Mouse (Mus musculus) C2C12 (cell line): Measurements from ENCODE around the gene Cd9. TPM values are rescaled to one million over a fixed set of nuclear protein-coding genes. Genes with fewer than 3 reads are reported as not detected.

Experiments
- H3K27me3 ChIP-seq: one replicate; pipeline ENCODE4 v1.6.1; 2011; ENCODE audit not compliant: control insufficient read depth, insufficient read depth, insufficient read length
- H3K36me3 ChIP-seq: one replicate; pipeline ENCODE4 v1.6.1; 2011; ENCODE audit not compliant: control insufficient read depth, insufficient read depth
- H3K4me3 ChIP-seq: one replicate; pipeline ENCODE4 v1.5.1; 2011; ENCODE audit warnings: mild to moderate bottlenecking, control low read depth; ENCODE audit not compliant: poor library complexity, insufficient read depth, severe bottlenecking
- H3K79me2 ChIP-seq: one replicate; pipeline ENCODE4 v1.6.1; 2011; ENCODE audit not compliant: control insufficient read depth, insufficient read depth
- H3K79me3 ChIP-seq: one replicate; pipeline ENCODE4 v1.6.1; 2011; ENCODE audit warnings: low read depth, control low read depth
- H3ac ChIP-seq: one replicate; pipeline ENCODE3; 2011; ENCODE audit warnings: low read depth; ENCODE audit not compliant: control insufficient read depth, insufficient read length
- CEBPB ChIP-seq: IDR thresholded peaks from one replicate; pipeline ENCODE4 v1.6.1; 2011; ENCODE audit warnings: low read depth, mild to moderate bottlenecking, control low read depth, moderate library complexity
- CTCF ChIP-seq: IDR thresholded peaks from one replicate; pipeline ENCODE4 v1.5.1; 2011; ENCODE audit not compliant: control insufficient read depth, insufficient read depth, insufficient read length
- FOSL1 ChIP-seq: IDR thresholded peaks from one replicate; pipeline ENCODE4 v1.8.0; 2011; ENCODE audit warnings: mild to moderate bottlenecking, low read length; ENCODE audit not compliant: poor library complexity, insufficient read depth, severe bottlenecking
- MAX ChIP-seq: IDR thresholded peaks from one replicate; pipeline ENCODE4 v1.6.1; 2011; ENCODE audit warnings: mild to moderate bottlenecking, control low read depth
- MYOD1 ChIP-seq: IDR thresholded peaks from one replicate; pipeline ENCODE4 v1.6.1; 2011; ENCODE audit warnings: low read depth; ENCODE audit not compliant: control insufficient read depth, insufficient read length
- MYOG ChIP-seq: IDR thresholded peaks from one replicate; pipeline ENCODE4 v1.6.1; 2011; ENCODE audit not compliant: control insufficient read depth, insufficient read length; ENCODE audit errors: extremely low read depth
- USF1 ChIP-seq: IDR thresholded peaks from one replicate; pipeline ENCODE4 v1.6.1; 2011; ENCODE audit warnings: low read depth, mild to moderate bottlenecking, control low read depth, moderate library complexity
- polyA plus RNA-seq: library from polyadenylated mRNA; unstranded; fragments of >200 nt; fragmentation: generic; extraction: Trizol; gene quantifications from one replicate; pipeline ENCODE4 v1.2.1, GENCODE M21; 2012; ENCODE audit warnings: missing spikeins

The Cd9 gene
- polyA plus RNA-seq, 1 experiment: 236 TPM

- H3K79me2 ChIP-seq: no peaks in the 10 kb centered on the region
- H3K79me3 ChIP-seq: no peaks in the 10 kb centered on the region
- H3K4me3 ChIP-seq: no peak overlapping the region
- no peaks in the 10 kb centered on the region for H3K36me3 ChIP-seq
- no peaks in the 10 kb centered on the region for H3K27me3 ChIP-seq
- no peak overlapping the region for H3ac ChIP-seq
- TF ChIP-seq CTCF: no peak
- no peak for TF ChIP-seq MAX
- no peak for TF ChIP-seq USF1
- TF ChIP-seq FOSL1: no peak
- no peak for TF ChIP-seq MYOD1
- no peak for TF ChIP-seq MYOG
- TF ChIP-seq CEBPB: no peak
Observed at GRCm38 (mm10) chr6:125510645-125511044, 16.1 kb upstream of the Cd9 start.

GRCm38 (mm10) chr6:125509783-125510182 is 15.2 kb upstream of the Cd9 start:
- no peak overlapping the region for H3K4me3 ChIP-seq
- no peaks in the 10 kb centered on the region for H3K79me3 ChIP-seq
- no peaks in the 10 kb centered on the region for H3K79me2 ChIP-seq
- H3ac ChIP-seq: no peak overlapping the region
- H3K27me3 ChIP-seq: no peaks in the 10 kb centered on the region
- no peaks in the 10 kb centered on the region for H3K36me3 ChIP-seq
- no peak for TF ChIP-seq CTCF
- TF ChIP-seq MYOG: no peak
- TF ChIP-seq CEBPB: no peak
- no peak for TF ChIP-seq MAX
- no peak for TF ChIP-seq MYOD1
- no peak for TF ChIP-seq FOSL1
- TF ChIP-seq USF1: no peak

GRCm38 (mm10) chr6:125506427-125506826 is 11.8 kb upstream of the Cd9 start:
- Histone ChIP-seq H3K79me3 (no peaks in the 10 kb centered on the region), H3K79me2 (no peaks in the 10 kb centered on the region), H3K4me3 (no peak overlapping the region), H3K27me3 (no peaks in the 10 kb centered on the region), H3K36me3 (no peaks in the 10 kb centered on the region), H3ac (no peak overlapping the region)
- TF ChIP-seq FOSL1 (no peak), MYOD1 (no peak), CTCF (no peak), MYOG (no peak), MAX (no peak), CEBPB (no peak), USF1 (no peak)

- no peaks in the 10 kb centered on the region for H3K79me3 ChIP-seq
- H3K27me3 ChIP-seq: no peaks in the 10 kb centered on the region
- H3K79me2 ChIP-seq: no peaks in the 10 kb centered on the region
- no peaks in the 10 kb centered on the region for H3K36me3 ChIP-seq
- TF ChIP-seq CEBPB (no peak), MYOD1 (no peak), USF1 (no peak), CTCF (no peak), MAX (no peak), MYOG (no peak), FOSL1 (no peak)
- no peak overlapping the region for H3K4me3 ChIP-seq
- H3ac ChIP-seq: no peak overlapping the region
Observed at GRCm38 (mm10) chr6:125504622-125505355, 10.2 kb upstream of the Cd9 start.

- no peaks in the 10 kb centered on the region for H3K27me3 ChIP-seq
- TF ChIP-seq MYOG (no peak), FOSL1 (no peak), CTCF (no peak), CEBPB (no peak), MAX (no peak), MYOD1 (no peak), USF1 (no peak)
- H3K79me3 ChIP-seq: no peaks in the 10 kb centered on the region
- no peak overlapping the region for H3ac ChIP-seq
- H3K4me3 ChIP-seq: no peak overlapping the region
- no peaks in the 10 kb centered on the region for H3K36me3 ChIP-seq
- no peaks in the 10 kb centered on the region for H3K79me2 ChIP-seq
Observed at GRCm38 (mm10) chr6:125503186-125503802, 8.7 kb upstream of the Cd9 start.
